Mouse (Mus musculus): ENCODE measurements at regions not wholly inside any gene's neighbourhood (a gene's known extent, or its start where the extent isn't known, plus 50 kb on each side); places are given as distances from the start of the nearest gene placed in this dataset.

- TF ChIP-seq CTCF (IDR thresholded peaks at IDR 0.05; ENCODE audit: extremely low read depth, insufficient read depth, low read length): no peak
- no peak for TF ChIP-seq POLR2A (IDR thresholded peaks at IDR 0.05; ENCODE audit: extremely low read depth, insufficient read depth, low read length)
These were observed 519.3 kb upstream of the Dsel start for GRCm38 (mm10) chr1:112384015-112384414.
